Mouse (Mus musculus) cerebellum, adult 18-20 months (tissue): ENCODE results near the gene Acss2.

ENCODE experiments used
- DNase-seq, 2 experiments: peaks; one replicate each; pipeline ENCODE4 v3.0.0; 2021

The Acss2 gene

GRCm38 (mm10) chr2:155630590-155631416, 113.1 kb downstream of the Acss2 start:
- DNase-seq: peak in 1 of 2 experiments; percentile 47

- no peak for DNase-seq
These were observed 114.6 kb downstream of the Acss2 start for GRCm38 (mm10) chr2:155632138-155632936.

DNA sequence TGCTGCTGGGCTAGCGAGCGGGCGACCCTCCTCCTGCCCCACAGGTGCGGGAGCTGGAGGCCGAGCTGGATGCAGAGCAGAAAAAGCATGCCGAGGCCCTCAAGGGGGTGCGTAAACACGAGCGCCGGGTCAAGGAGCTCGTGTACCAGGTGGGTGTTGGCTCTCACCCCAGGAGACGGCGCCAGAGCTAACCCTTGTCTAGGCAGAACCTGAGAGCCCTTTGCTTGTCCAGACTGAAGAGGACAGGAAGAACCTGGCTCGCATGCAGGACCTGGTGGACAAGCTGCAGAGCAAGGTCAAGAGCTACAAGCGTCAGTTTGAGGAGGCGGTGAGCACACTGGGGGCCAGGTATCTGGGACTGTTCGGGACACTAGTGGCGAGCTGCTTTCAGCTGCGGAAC, 115.4 kb downstream of the Acss2 start:
- DNase-seq: peak in 1 of 2 experiments; percentile 30

- peak; percentile 58 to 62 for DNase-seq
These were observed 116.0 kb downstream of the Acss2 start for GRCm38 (mm10) chr2:155633731-155634130.

DNA sequence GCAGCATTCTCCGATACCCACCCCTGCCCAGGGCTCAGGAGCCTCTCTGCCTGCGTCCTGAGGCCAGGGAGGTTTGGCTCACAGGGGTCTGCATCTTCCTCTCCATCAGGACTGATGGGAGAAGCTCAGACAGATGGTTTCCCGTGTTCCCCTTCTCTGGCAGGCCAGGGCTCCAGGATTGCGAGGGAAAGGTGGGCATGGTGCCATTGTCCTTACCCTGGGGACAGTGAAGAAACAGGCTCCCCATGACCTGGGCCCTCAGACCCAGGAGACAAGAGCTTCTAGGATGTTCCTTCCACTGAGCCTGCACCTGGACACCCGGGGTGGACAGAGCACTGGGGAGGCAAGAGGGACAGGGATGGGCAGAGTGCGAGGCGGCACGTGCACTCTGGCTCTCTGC, 116.8 kb downstream of the Acss2 start:
- DNase-seq: peak in 1 of 2 experiments; percentile 44
